Mouse (Mus musculus): ENCODE data around the gene Ifnar2. TPM values are rescaled to one million over a fixed set of nuclear protein-coding genes. Genes with fewer than 3 reads are reported as not detected.

Ifnar2 gene
- total RNA-seq, 4 experiments from 2014 or later, result 27.6 to 35.3 (median 32.6) TPM

DNA sequence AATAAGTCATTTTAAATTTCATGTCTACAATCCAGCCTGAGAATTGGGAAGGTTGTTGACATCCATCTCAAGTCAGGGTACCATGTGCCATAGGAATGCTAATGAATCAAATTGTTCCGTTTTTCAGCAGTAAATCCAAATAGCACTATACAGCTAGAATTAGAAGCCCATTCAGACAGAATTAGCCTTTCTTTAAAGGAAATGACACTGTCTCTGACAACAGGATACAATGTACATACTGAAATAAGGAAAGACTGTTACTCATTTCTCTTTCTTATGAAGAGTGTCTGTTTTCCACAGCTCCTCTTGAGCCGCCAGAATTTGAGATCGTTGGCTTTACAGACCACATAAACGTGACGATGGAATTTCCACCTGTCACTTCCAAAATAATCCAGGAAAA lies 18.8 kb downstream of the Ifnar2 start, which contains the start of gene Gm21970:
Gene Gm21970 (plus strand): TSS at position 301 of the 400 bp plus-strand sequence.
- DNase-seq (ENCODE audit: low spot score), result no peak

DNA sequence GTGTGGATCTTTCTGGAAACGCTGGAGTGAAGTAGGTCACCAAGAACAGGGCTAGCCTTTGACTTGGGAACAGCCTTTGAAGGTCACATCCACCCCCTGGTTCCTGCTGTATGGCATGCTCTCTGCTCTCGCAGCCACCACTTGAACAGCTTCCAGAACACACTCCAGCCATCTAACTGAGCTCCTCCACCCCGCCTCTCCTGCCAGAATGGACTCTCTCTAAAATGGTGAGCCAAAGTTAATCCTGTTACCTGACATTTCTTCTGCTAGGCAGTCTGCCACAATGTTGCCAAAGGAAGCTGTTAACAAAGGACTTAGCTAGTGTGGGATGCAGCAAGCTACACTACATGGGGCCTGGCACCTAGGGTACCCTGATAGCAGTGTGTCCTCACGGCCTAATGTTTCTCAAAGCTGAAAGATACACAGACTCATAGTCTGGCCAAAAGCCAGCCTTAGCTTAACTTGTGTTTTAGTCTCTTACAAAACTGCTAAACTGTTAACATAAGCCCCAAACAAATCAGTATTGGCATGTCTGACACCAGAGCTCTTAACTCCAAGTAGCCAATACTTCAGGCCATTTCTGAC lies 22.3 kb downstream of the Ifnar2 start:
- DNase-seq (ENCODE audit: low spot score), result no peak

DNA sequence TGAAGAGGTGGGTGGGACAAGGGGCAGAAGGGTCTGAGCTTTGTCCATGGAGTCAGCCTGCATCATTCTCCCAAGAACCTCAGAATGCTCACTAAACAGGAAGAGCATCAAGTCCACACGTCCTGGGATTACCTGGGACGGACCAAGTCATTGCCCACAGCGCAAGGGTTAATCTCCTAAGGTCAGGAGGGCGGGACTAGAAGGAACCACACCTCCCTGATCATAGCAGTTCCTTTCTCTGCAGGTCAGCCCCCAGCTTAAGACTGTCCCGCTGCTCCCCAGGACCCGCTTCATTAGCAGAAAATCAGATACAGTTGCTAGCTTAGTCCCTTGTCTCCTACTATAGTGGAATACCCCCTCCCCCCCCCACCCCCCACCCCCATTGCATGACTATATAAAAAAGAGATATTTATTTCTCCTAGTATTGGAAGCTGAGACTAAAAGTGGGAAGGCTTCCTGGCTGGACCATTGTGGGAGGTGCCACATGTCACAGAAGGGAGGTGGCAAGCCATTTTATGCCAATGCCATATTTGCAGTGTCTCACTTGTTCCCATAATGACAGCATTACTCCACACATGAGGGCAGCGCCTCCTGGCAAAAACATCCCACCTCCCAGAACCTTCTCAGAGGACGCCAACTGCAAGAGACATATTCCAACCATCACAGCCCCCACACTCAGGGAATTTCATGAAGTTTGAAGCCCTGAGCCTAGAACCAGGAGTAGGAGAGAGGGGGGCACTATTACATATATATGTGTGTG lies 23.2 kb downstream of the Ifnar2 start:
- no peak for DNase-seq (ENCODE audit: low spot score)

DNA sequence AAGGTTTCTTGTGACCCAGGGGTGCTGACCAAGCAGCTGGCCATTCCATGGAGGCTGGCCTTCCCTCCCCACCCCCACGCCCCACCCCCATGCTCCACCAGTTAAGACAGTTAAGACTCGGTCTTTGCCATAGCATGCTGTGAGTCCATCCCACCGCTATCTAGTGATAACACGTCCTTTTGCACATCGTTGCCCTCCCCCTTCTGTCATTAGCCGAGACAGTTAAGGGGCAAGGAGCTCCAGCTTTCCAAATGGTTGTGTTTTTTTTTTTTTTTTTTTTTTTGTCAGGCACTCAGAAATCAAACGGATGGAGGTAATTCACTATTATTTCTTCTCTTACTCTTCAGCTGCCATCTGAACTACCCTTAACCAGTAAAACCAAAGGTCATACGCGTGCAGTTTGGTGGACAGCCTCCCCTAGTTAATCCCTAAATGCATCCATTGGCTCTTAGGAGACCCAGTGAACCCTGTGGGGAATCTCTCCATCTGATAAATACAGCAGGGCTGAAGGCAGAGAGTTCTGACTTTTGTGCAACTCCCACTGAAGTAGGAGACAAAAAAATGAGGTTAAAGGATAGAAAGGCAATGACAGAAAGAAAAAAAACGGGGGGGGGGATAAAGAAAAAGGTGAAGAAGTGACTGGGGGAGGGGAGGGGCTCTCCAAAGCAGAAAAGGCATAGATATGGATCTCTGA lies 24.4 kb downstream of the Ifnar2 start:
- DNase-seq (ENCODE audit: low spot score), result no peak

DNA sequence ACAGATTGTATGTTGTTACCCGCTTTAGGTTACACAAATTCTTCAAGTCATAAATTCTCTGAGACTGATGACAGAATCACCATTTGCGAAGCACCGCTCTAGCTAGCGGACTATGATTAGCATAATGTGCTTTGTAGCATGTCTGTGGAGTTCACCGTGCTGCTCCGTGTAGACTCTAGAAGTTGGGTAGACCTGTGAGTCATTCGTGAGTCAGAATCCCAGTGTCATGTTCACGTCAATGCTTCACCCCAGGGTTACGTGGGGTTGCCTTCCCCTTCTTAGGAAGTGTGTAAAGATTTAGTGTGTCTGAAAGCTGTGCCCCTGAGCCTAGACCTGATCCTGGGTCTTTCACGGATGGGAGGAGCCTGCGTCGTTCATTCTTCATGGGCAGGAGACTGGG lies 25.4 kb downstream of the Ifnar2 start:
- no peak for DNase-seq (ENCODE audit: low spot score)

DNA sequence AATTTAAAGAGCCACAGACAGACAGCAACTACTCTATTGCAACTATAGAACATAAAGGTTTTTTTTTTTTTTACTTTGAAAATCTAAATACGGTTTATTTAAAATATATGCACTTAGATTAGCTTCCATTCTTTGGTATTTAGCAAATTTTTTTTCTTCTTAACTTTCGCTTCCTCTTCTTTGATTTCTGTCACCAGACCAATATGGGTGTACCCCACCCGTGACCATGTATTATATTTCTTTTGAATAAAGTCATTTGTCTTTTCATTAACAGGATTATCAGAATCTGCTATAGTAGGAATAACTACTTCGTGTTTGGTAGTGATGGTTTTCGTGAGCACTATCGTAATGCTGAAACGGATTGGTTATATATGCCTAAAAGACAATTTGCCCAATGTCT lies 26.4 kb downstream of the Ifnar2 start:
- no peak for DNase-seq (ENCODE audit: low spot score)

DNA sequence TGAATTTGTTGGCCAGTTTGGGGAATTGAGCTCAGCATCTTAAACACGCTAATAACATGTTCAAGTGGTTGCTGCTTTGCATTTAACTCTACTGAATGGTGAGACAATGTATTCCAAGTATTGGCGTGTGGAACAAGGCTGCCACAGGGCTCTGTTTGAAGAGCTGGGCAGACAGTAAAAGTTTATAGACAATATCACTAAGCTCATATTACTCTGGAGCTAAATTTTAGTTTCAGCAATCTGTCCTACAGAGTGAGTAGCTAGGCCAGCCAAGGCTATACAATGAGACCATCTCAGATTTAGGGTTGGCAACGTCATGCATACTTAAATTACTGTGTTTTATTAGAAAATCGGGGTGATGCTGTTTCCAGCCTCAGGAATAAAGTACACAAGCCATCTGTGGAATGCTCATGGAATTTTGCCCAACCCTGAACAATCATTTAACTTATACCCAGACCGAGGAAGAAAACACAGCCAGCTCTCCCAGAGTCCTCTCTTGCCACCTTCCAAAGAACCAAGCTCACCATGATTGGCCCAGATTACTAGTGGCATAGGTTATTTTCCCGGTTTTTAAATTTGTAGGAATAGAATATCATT lies 29.1 kb downstream of the Ifnar2 start:
- no peak for DNase-seq (ENCODE audit: low spot score)

DNA sequence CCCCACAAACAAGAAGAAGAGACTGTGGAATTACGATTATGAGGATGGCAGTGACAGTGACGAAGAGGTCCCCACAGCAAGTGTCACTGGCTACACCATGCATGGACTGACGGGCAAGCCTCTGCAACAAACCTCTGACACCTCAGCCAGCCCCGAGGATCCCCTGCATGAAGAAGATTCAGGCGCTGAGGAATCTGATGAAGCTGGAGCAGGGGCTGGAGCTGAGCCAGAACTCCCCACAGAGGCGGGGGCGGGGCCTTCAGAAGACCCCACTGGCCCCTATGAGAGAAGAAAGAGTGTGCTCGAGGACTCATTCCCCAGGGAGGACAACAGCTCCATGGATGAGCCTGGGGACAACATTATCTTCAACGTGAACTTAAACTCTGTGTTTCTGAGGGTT lies 31.2 kb downstream of the Ifnar2 start:
- DNase-seq (ENCODE audit: low spot score), result no peak

DNA sequence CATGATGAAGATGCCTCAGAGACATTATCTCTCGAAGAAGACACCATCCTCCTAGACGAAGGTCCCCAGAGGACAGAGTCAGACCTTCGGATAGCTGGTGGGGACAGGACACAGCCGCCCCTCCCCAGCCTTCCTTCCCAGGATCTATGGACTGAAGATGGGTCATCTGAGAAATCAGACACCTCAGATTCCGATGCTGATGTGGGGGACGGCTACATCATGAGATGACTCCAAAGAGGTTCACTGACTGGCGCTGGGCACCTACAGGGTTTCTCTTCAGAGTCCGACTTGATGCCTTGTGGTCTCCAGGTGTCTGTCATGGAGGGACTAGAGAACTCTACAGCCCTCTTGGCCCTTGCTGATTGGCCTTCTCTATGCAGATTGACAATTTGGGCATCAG lies 31.6 kb downstream of the Ifnar2 start:
- no peak for DNase-seq (ENCODE audit: low spot score)

DNA sequence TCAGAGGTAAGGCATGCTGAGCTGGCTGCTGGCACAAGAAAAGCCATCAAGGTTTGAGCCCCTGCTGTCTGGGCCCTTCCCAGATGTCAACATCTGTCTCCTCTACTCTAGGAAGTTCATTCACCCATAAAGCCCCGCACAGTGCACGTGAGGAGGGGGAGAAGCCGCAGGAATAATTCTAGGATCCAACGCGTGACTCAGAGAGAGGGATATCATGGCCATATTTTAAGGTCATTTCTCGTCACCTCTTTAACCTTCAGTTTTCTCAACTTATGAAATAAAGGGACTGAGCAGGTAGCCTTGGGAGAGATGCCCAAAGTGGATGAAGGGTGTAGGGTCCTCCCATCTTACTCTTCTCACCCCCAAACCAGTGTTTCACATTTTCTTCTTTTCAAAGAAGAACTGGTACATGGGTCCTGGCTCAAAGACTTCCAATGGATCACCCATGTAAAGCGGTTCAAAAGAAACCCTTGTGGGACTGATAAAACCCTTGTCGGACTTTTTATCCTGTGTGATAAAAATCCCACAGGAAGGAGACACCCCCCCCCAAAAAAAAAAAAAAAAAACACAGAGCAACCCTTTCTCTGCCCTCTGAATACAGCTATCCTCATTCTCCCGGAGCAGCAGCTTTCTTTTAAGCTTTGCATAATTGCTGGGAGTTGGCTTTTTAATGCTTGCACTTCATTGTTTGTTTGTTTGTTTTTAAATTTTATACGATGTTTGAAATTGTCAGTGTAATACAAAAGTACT lies 32.4 kb downstream of the Ifnar2 start:
- DNase-seq (ENCODE audit: low spot score), result no peak

DNA sequence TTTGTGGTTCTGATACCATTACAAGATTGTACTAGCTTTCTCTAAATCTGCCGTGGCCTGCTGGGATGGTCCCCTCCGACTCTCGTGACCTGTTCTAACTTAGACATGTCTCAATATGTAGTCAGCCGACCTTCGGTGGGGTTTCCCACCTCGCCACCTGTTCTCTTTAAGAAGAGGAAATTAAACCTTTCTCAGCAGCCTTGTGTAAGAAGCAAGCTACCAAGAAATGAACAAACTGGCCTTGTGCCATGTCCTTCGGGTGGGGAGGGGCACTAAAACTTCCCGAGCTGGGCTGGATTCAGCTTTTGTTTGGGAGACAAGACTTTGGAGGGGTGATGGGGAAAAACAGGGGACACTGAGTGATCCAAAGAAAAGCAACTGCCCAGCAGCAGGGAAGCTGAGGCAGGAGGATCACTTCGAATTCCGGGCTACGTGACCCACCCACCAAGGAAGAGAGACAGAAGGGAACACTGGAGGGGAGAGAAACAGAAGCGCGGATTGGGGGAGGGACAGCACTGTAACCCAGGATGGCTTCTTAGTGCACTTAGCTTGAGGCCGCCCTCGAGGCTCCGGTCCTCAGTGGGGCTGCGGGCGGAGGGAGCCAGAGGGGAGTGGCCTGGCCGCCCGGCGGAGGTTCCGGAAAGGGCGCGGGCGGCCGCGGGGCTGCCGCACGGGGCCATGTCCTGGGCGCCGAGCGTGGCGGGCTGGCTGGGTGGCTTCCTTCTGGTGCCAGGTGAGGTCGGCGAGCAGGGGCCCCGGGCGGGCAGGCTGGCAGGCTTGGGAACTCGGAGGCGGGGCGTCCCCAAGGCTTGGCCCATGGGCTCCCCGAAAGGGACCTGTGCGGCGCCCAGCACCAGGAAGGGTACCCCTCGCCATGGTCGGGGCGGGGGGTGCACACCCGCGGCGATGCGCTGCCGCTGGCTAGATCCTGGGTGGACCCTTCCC lies 33.3 kb downstream of the Ifnar2 start, which contains the start of gene Il10rb:
Gene Il10rb (plus strand): TSS at position 525 of the 945 bp plus-strand sequence.
- peak; percentile 75 for DNase-seq (ENCODE audit: low spot score)

DNA sequence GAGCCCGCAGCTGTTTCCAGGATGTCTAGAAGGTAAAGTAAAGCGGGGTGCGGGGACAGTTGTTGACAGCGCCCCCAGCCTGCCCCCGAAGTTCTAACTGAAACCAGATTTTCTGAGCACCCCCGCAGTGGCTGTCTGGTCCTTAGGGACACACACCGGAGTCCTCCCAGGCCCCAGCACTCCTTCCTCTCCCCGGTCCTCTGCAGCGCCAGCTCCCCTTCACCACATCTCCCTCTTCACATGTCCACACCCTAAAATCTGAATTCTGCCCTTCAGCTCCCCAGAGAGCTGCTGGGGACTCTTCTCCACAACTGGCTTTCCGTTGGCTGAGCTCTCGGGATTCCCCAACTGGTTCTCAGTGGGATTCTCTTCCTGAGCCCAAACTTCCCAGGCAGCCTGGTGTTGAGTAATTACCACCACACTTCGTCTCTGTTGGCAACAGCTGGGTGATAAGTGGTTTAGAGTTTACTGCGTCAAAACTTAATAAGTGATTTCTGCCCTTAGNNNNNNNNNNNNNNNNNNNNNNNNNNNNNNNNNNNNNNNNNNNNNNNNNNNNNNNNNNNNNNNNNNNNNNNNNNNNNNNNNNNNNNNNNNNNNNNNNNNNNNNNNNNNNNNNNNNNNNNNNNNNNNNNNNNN lies 34.1 kb downstream of the Ifnar2 start:
- peak; percentile 63 for DNase-seq (ENCODE audit: low spot score)

DNA sequence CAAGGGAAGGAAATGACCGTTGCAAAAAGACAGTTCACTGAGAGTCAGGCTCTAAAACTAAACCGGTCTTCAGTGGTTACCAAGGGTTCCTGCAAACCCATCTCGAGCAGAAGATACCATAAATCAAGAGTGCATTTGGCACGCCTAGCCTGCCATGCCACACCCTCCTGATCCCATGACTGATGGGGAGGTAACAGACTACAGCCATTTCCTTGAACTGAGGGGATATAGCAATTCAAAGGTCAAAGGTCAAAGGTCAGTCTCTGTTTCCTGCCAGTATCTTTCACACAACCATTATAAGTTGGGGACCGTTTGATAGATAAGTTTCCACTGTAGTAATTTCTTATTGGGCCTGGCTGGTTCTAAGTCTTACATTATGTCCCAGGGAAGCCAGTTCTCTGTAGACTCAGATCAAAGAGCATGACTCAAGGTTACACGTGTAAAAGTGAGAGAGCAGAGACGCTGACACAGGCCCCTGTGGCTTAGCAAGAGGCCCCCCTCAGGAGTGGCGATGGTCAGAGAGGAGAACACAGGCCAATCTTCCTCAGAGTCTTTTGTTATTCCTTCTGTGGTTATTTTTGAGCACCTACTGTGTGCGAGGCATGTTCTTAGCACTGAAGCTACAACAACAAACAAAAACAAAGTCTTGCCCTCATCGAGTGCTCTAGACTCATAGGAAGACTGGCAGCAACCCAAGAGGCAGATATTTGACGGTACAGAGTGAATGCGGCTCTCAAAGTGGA lies 40.7 kb downstream of the Ifnar2 start:
- no peak for DNase-seq (ENCODE audit: low spot score)

DNA sequence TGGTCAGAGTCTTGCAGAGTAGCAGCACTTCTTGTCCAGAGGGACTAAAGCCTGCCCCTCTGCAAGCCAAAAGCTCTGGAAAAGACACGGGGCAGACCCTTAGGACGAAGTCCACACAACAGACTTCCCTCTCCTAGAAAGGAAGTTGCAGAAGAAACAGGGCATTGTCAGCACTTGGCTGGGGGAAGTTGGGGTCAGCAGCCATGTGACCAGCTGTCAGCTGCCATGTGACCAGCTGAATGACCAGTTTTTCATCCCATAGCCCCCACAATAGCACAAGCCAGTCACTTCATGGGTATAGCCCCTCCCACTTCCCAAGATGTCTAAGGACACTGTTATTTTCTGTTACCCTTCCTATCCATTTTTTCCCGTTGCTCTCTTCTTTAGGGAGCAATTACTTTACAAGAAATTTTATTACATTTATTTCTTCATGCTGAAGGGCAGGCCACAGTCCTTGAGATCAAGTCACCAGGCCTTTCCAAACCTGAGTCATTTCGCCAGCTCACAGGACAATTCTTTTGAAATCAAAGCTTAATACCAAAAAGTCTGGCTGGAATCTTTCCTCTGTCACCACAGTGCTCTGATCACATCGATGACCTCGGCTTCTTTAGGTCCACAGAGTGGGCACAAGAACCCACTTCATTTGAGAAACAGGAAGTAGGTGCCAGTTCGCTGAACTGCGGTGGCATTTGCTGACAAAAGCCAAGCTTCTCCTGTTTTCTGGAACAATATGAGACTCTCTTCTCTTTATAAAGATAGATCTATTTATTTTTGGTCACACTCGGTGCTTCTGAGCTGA lies 43.0 kb downstream of the Ifnar2 start:
- DNase-seq (ENCODE audit: low spot score), result no peak

DNA sequence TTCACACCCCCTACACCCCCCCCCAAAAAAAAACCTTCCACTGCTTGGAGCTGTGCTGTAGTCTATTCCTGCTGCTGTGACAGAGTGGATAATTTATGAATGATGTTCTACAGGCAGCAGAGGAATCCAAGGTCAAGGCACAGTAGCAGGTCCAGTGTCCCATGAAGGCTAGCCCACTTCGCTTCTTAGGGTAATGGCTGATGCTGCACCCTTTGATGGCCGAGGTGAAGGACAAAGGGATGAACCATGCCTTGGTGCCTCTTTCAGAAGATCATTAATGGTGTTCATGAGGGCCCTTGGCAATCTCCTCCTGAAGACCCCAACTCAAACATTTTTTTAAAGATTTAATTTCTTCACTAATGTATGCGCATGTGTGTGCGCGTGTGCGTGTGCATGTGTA lies 43.8 kb downstream of the Ifnar2 start:
- no peak for DNase-seq (ENCODE audit: low spot score)

DNA sequence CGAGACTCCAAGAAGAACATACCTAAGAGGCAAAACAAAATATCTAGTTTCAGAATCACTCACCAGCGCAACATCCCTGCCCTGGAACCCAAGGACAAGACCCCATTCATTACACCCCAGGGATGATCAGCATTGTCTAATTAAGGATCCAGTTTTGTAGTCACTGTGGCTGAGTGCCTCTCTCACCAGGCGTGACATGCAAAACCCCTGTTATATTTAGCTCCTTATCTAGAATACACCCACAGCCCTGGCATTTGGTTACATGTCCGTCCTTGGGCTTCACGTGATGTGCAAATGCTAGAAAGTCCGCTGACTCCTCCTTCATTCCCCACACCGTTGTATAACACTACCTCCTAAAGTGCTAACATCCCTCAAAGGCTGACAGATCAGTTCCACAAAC lies 44.4 kb downstream of the Ifnar2 start:
- DNase-seq (ENCODE audit: low spot score), result peak; percentile 71

DNA sequence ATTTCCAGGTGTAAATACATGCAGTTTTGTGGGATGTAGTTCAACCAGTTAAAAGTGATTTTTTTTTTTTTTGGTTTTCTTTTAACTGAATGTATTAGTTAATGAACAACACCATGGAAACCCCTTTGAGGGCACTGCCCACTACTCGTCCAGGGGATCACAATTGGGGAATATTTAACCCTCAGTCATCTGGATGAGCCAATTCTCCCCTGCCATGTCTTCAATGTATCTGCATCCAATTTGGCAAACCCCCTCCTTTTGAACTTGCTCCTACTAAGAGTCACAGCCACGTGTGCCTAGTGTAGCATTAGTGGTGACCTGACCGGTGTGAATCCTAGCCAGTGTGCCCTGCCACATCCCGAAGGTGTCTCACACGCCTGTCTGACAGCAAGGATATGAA lies 45.9 kb downstream of the Ifnar2 start:
- DNase-seq (ENCODE audit: low spot score), result no peak

DNA sequence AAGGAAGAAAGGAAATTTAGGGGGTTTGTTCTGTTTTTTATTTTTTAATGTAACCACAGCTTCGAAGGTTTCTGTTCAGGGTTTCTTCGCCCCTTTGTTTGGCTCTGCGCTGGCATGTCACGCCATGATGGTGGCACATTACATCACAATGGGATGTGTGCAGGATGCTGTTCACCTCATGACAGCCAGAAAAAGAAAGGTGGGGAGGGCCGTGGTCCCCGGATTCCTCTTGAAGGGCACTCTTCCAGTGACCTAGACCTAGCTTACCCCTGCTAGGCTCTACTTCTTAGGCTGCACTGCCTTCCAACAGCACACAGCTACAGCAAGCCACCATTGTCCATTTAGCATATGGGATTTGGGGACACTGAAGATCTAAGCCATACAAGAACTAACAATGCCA lies 53.2 kb downstream of the Ifnar2 start:
- no peak for DNase-seq (ENCODE audit: low spot score)
